Mouse (Mus musculus) embryonic facial prominence, embryonic 12.5 days (tissue): ENCODE measurements at regions not wholly inside any gene's neighbourhood (a gene's known extent, or its start where the extent isn't known, plus 50 kb on each side); places are given as distances from the start of the nearest gene placed in this dataset.

Experiments used
- ATAC-seq: fragments of 200-750 bp; cut with Nextera tagmentation; 2 replicates; pipeline ENCODE4 v1.8.0; 2017; ENCODE audit not compliant: insufficient number of reproducible peaks, insufficient read depth, low FRiP score, low TSS enrichment
- H3K27ac ChIP-seq: fragments of 300-500 bp; sonication (generic); 2 replicates; pipeline ENCODE4 v1.5.1; 2016; ENCODE audit warnings: mild to moderate bottlenecking
- H3K27me3 ChIP-seq: fragments of 300-500 bp; sonication (generic); 2 replicates; pipeline ENCODE4 v1.6.1; 2016; ENCODE audit warnings: mild to moderate bottlenecking, moderate library complexity
- H3K36me3 ChIP-seq: fragments of 300-500 bp; sonication (generic); 2 replicates; pipeline ENCODE4 v1.6.1; 2016; ENCODE audit warnings: mild to moderate bottlenecking
- H3K4me1 ChIP-seq: fragments of 300-500 bp; sonication (generic); 2 replicates; pipeline ENCODE4 v1.6.1; 2016
- H3K4me2 ChIP-seq: fragments of 300-500 bp; sonication (generic); replicated peaks from 2 replicates; pipeline ENCODE4 v1.6.1; 2016; ENCODE audit warnings: mild to moderate bottlenecking, moderate library complexity
- H3K4me3 ChIP-seq: fragments of 300-500 bp; sonication (generic); 2 replicates; pipeline ENCODE4 v1.5.1; 2016; ENCODE audit warnings: mild to moderate bottlenecking
- H3K9ac ChIP-seq: fragments of 300-500 bp; sonication (generic); 2 replicates; pipeline ENCODE4 v1.6.1; 2016; ENCODE audit warnings: mild to moderate bottlenecking, moderate library complexity
- H3K9me3 ChIP-seq: fragments of 300-500 bp; sonication (generic); 2 replicates; pipeline ENCODE4 v1.6.1; 2016; ENCODE audit warnings: mild to moderate bottlenecking, moderate library complexity
- WGBS: fragments of 180-500 bp; shearing (Covaris S2); methylation state at CpG from one replicate; pipeline ENCODE4 v1.1.7; 2016; 5-methylcytosine and 5-hydroxymethylcytosine counted together

DNA sequence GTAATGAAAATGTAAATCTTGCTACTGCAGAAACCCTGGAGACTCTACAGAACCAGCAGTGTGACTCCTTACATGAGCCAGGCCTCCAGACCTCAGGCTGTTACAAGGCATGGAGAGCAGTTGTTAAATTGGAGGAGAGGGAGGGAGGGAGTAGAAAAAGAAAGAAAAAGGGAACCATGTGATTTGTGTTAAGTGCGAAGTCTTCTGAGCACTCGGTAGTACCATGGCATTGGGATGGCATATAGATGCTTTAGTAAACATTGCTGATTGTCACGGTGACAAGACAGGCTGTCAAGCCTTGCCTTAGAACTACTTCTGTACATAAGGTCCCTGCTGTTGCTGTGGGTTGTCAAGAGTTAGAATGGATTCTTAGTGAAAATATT is 189.6 kb upstream of the Dph6 start:
- Histone ChIP-seq H3K27me3 (no peaks in the 10 kb centered on the region), H3K4me2 (no peak overlapping the region), H3K4me1 (no peaks in the 10 kb centered on the region), H3K4me3 (no peak overlapping the region), H3K36me3 (no peaks in the 10 kb centered on the region), H3K9me3 (no peaks in the 10 kb centered on the region), H3K9ac (no peak overlapping the region), H3K27ac (no peak overlapping the region)
- 72% methylated on average over 3 of the region's 3 CpGs for WGBS
- no peak for ATAC-seq

DNA sequence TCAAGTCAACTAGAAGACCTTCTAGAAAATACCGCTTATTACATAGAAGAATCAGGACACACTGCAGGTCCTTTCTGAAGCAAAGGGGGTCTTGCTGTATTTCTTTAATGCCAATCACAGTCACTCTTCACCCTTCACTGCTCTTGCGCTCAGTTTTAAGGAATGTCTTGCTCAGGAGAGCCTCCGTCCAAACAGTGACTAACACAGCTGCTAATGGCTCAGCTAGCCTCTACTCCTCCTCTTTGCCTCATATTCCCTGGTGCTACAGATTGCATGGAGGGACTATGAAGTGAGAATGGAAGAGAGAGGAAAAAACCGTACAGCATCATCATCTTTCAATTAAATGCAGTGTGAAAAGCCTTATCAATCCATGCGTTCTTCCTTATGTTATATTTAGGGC is 193.7 kb upstream of the Dph6 start:
- Histone ChIP-seq H3K4me3 (no peak overlapping the region), H3K27me3 (no peaks in the 10 kb centered on the region), H3K9me3 (no peaks in the 10 kb centered on the region), H3K36me3 (no peaks in the 10 kb centered on the region), H3K27ac (no peak overlapping the region), H3K4me1 (no peaks in the 10 kb centered on the region; the same call in 1 of the 2 replicates), H3K9ac (no peak overlapping the region), H3K4me2 (no peak overlapping the region)
- 80% methylated on average over 5 of the region's 5 CpGs for WGBS
- ATAC-seq = no peak

DNA sequence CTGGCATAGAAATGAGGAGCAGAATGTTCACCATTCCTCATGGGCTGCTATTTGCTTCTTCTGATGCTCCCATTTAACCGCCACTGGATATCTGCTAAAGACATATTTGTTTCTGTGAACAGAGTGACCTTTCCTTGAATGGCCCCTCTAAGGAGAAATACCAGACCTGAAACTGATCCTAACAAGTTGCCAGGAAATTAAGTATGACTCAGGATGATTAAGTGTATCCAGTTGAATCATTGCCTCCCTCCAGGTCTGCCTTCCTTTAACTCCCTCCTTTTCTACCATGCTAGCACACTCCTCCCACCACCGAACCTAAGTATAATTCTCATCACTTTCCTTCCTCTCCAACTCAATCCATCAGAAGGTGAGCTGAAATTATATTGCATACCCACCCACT is 194.2 kb upstream of the Dph6 start:
- no peak overlapping the region for H3K9ac ChIP-seq
- H3K27me3 ChIP-seq = no peaks in the 10 kb centered on the region
- no peaks in the 10 kb centered on the region for H3K36me3 ChIP-seq
- no peak overlapping the region for H3K27ac ChIP-seq
- H3K4me2 ChIP-seq = no peak overlapping the region
- no peaks in the 10 kb centered on the region for H3K9me3 ChIP-seq
- no peaks in the 10 kb centered on the region; the same call in 1 of the 2 replicates for H3K4me1 ChIP-seq
- 62% methylated on average over 2 of the region's 2 CpGs for WGBS
- no peak overlapping the region for H3K4me3 ChIP-seq
- no peak for ATAC-seq

DNA sequence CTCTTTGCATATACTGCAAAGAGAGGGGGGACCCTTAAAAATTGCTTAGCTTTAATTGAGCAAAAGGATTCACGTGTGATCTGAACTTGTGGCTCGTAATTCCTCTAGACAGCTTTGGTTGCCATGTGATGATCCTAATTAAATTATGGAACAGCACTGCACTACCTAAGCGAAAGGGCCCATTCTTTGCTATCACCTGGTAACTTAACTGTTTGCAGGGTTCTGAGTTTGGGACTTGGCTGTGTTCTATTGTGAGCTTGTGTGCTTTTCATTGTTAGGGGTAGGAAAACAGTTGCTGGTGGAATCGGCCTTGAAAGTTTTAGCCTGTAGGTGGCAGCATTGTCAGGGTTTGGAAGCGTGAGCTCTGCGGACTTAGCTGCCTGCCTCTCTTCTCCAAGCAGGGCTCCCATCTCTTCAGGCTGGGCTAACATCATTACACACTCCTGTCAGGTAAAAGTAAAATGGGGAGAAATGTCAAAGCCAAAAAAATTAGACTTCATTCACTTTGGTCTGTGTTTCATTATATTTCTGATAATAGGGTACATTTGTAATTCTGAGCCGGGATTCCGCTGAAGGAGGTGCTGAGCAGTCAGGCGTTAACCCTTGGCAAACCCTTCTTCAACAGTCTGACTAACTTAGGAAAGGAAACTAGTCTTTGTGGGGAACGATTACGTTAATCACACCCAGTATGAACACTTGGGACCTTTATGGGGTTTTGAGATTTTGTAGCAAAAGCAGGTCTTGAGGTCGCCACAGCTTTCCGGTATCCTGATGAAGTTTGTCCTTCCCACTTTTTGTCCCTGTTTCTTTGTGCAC is 199.2 kb upstream of the Dph6 start:
- H3K27ac ChIP-seq = no peak overlapping the region
- peak; percentile 88 for ATAC-seq

DNA sequence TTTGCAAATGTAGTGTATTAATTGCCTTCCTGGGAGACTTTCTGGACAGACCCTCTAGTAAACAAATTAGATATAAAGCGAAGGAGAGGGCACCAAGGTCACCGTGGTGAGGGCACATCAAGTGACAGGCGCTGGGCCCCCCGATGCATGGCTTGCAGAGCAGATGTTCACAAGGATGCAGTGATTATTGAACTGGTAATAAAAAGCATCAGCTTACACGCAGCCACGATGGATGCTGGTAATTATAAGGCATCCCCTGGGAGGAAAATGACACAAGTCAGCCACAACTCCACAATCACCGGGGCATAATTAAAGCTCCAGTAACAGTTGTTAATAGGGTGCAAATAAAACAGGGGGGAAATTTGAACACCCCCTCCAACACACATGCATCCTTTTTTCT is 217.5 kb upstream of the Dph6 start:
- ATAC-seq = no peak
- WGBS = 19% methylated on average over 7 of the region's 7 CpGs
- H3K27ac ChIP-seq = no peak overlapping the region
- no peak overlapping the region for H3K4me2 ChIP-seq
- H3K4me1 ChIP-seq = no peaks in the 10 kb centered on the region
- no peaks in the 10 kb centered on the region for H3K27me3 ChIP-seq
- no peaks in the 10 kb centered on the region for H3K9me3 ChIP-seq
- no peaks in the 10 kb centered on the region for H3K36me3 ChIP-seq
- H3K4me3 ChIP-seq = no peak overlapping the region
- H3K9ac ChIP-seq = no peak overlapping the region

More for the DNA sequence above, 199.2 kb upstream of the Dph6 start:
- Histone ChIP-seq H3K9ac (no peak overlapping the region), H3K4me1 (no peaks in the 10 kb centered on the region; the same call in 1 of the 2 replicates), H3K4me3 (no peak overlapping the region), H3K4me2 (no peak overlapping the region), H3K36me3 (no peaks in the 10 kb centered on the region), H3K27me3 (no peaks in the 10 kb centered on the region), H3K9me3 (no peaks in the 10 kb centered on the region)
- 29% methylated on average over 13 of the region's 13 CpGs for WGBS

DNA sequence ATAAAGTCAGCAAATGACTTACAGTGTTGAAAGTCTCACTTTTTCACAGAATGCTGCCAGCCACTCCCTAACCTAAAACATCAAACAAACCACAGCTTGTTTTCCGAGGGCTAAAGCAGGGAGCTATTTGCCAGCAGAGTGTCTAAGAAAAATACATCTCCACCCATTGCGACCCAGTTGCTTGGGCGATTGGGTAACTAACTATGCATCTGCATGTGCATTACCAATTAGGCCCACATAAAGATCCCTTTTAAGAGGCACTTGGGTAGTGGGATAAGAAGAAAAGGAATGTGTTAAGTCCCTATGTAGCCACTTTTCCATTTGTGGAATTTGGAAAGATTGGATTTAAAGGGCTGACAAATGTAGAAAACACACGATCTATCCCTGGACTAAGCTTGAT is 218.3 kb upstream of the Dph6 start:
- Histone ChIP-seq H3K4me3 (no peak overlapping the region), H3K36me3 (no peaks in the 10 kb centered on the region), H3K27me3 (no peaks in the 10 kb centered on the region), H3K9me3 (no peaks in the 10 kb centered on the region), H3K4me2 (no peak overlapping the region), H3K9ac (no peak overlapping the region), H3K27ac (no peak overlapping the region), H3K4me1 (no peaks in the 10 kb centered on the region)
- WGBS = 64% methylated on average over 4 of the region's 4 CpGs
- no peak for ATAC-seq

DNA sequence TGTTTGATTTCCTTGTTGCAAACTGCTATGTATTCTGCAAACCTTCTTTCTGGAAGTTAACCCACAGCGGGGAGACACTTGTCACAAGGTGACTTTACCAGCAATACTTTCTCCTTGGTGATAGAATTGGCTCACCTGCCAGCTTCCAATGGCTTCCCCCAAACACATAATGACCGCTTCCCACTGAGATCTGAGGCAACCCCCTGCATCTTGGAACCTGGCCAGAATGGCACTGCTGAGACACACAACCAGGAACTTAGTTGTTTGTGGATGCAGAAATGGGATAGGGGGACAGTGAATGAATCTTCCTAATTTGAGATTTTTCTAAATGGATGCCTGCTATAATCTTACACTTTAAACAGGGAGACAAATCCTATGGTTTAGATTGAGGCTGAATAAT is 224.3 kb upstream of the Dph6 start:
- no peak for ATAC-seq
- Histone ChIP-seq H3K27me3 (no peaks in the 10 kb centered on the region), H3K4me1 (no peaks in the 10 kb centered on the region), H3K4me2 (no peak overlapping the region), H3K36me3 (no peaks in the 10 kb centered on the region), H3K9ac (no peak overlapping the region), H3K27ac (no peak overlapping the region), H3K9me3 (no peaks in the 10 kb centered on the region), H3K4me3 (no peak overlapping the region)
- 70% methylated on average over 2 of the region's 2 CpGs for WGBS

DNA sequence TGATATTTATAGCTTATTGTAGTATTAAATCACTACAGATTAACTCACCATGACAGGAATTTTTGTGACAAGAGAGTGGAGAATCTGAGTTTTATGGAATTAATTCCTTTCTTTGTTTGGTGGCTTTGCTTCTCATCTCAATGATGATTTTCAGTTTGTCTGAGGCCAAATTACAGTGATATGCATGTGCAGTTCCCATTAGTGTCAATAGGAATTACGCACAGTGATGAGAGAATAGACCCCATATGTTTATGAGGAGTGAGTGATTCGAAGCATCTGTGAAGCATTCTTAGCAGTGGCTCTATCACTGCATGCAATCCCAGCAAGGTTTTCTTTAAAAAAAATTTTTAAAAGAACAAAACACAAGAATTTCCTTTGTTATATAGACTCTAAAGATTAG is 225.0 kb upstream of the Dph6 start:
- H3K9me3 ChIP-seq = no peaks in the 10 kb centered on the region
- H3K27me3 ChIP-seq = no peaks in the 10 kb centered on the region
- no peak for ATAC-seq
- no peak overlapping the region for H3K27ac ChIP-seq
- H3K4me3 ChIP-seq = no peak overlapping the region
- H3K9ac ChIP-seq = no peak overlapping the region
- H3K36me3 ChIP-seq = no peaks in the 10 kb centered on the region
- no peaks in the 10 kb centered on the region for H3K4me1 ChIP-seq
- WGBS = 46% methylated on average over 2 of the region's 2 CpGs
- no peak overlapping the region for H3K4me2 ChIP-seq

DNA sequence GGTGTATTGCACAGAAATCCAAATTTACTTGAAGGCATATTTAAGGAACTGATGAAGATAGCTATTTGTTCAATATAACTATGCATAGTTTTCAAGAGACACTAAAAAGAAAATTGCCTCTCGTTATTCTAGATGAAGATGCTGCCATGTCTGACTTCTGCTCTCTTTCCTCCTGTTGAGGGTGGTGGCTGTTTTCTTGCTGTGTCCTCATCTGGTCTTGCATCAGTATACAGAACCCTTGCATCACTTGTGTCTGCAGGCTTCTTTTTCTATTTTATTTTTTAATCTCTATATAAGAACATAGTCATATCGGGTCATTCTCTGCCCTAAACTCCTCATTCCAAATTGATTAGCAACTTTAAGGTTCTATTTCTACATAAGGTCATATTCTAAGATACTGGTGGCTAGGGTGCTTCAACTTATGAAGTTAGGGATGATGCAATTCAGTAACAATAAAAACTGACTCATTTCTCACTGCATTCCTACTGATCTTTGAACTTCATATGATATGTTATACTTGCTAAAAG is 231.0 kb upstream of the Dph6 start:
- Histone ChIP-seq H3K27me3 (no peaks in the 10 kb centered on the region), H3K9ac (no peak overlapping the region), H3K4me3 (no peak overlapping the region), H3K9me3 (no peaks in the 10 kb centered on the region), H3K4me2 (no peak overlapping the region), H3K4me1 (no peaks in the 10 kb centered on the region), H3K27ac (no peak overlapping the region), H3K36me3 (no peaks in the 10 kb centered on the region)
- no peak for ATAC-seq
- 87% methylated on average over 2 of the region's 2 CpGs for WGBS

DNA sequence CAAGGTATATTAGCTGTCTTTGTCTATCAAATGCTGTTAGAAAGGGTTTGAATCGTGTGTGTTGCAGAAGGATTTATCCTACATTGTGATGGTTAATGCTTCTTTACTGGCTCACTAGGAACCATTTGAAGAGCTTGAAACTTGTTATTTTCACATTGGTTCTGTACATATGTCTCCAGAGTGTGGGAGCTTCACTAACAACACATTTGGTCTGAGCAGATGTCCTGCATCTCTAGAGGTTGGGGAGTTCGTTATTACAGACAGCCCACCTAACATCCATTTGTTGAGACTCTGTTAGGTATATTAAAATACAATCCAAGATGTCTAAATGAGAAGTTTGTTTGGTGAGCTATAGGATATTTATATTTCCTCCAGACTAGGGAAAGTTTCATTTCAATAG is 244.0 kb upstream of the Dph6 start:
- H3K4me2 ChIP-seq = no peak overlapping the region
- no peak overlapping the region for H3K9ac ChIP-seq
- WGBS = 89% methylated on average over 2 of the region's 2 CpGs
- H3K36me3 ChIP-seq = no peaks in the 10 kb centered on the region
- H3K9me3 ChIP-seq = no peaks in the 10 kb centered on the region
- ATAC-seq = no peak
- no peaks in the 10 kb centered on the region for H3K4me1 ChIP-seq
- H3K27ac ChIP-seq = no peak overlapping the region
- H3K27me3 ChIP-seq = no peaks in the 10 kb centered on the region
- no peak overlapping the region for H3K4me3 ChIP-seq

DNA sequence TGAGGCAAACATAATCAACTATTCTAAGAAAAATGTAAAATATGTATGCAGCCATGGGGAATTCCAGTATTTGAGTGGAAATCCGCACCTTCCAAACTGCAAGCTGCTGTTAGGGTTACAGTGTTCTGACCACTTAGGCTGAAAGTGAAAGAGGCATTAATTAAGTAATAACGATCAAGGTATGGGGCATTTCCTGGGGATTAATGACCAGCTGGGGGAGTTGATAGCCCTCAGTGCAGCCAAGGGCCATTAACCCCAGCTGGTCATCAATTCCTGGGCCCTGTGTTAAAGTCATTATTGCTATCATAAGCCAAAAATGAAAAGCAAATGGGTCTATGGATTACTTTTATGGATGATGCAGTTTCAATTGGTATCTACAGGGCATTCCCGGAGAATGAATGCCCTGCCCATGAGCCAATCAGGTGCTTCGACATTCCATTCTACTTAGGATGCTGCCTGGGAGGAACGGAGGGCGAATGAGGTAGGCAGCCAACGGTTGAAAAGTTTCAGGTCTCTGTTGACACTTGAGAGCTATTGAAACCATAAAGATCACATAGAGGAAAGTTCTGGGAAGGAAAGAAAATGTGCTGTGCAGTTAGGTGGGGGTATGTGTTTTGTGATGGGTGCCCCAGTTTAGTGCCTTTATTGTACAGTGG is 257.2 kb upstream of the Dph6 start:
- H3K4me3 ChIP-seq = no peak overlapping the region
- H3K27ac ChIP-seq = no peak overlapping the region
- H3K9me3 ChIP-seq = no peaks in the 10 kb centered on the region
- WGBS = 62% methylated on average over 7 of the region's 7 CpGs
- H3K4me1 ChIP-seq = no peaks in the 10 kb centered on the region
- no peak overlapping the region for H3K4me2 ChIP-seq
- no peaks in the 10 kb centered on the region for H3K27me3 ChIP-seq
- ATAC-seq = no peak
- no peak overlapping the region for H3K9ac ChIP-seq
- H3K36me3 ChIP-seq = no peaks in the 10 kb centered on the region

DNA sequence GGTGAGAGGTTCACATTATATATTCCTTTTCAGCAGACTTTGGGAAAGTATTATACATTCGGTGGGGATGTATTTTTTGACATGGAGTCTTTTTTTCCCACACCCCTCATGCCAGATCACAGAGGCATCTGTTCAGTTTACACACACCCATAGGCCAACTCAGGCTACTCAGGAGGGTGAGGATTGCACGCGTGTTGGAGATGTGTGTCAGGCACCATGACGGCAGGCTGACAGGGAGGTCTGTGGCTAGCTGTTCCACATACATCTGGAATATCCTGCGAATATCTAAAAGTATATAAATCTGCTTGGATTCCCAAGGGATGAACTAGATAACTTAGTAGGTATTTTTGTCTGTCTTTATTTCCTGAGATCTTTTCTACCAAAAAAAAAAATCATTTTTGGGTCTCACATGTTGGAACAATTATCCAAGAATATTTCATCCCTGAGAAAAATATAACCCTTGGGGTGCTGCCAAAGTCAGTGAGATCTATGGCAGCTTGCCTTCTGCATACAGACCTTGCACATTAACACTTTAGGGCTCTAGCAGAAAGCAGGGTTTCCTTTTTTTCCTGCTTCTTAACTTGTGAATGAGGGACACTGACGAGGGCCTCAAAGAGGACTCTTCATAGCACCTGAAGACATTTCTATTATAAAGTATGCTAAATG is 260.4 kb upstream of the Dph6 start:
- Histone ChIP-seq H3K9me3 (no peaks in the 10 kb centered on the region), H3K36me3 (no peaks in the 10 kb centered on the region), H3K4me1 (no peaks in the 10 kb centered on the region), H3K9ac (no peak overlapping the region), H3K27ac (no peak overlapping the region), H3K4me3 (no peak overlapping the region), H3K27me3 (no peaks in the 10 kb centered on the region), H3K4me2 (no peak overlapping the region)
- ATAC-seq = no peak
- WGBS = 74% methylated on average over 6 of the region's 6 CpGs
